Mouse (Mus musculus) cerebellum, adult (tissue): ENCODE measurements around the gene Arpc1a.
"Not testable (repeated sequence)": the region's sequence is repeated elsewhere in the genome, so short reads cannot be mapped to it uniquely, and the experiment has no call there.

Experiments
- ATAC-seq: cut with Nextera tagmentation; 2 replicates; pipeline ENCODE4 v1.9.2; 2017; ENCODE audit warnings: mild to moderate bottlenecking, moderate library complexity, mixed read lengths; ENCODE audit not compliant: insufficient number of reproducible peaks, low FRiP score, low TSS enrichment

The Arpc1a gene

DNA sequence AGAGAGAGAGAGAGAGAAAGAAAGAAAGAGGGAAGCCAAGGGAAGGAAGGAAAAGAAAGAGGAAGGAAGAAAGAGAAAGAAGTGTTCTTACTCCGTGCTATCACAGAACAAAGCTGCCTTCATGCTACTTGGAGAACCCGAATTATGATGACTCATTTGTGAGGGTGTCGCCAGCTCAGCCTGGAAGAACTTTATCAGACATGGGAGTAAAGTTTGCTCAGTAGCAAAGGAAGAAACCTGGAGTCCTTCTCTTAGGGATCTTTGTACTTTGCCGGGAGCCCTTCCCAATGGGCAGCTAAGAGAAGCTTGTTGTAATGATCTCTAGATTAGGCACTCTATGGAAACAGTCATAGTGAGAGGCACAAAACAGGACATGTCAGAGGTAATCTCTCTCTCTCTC lies 19.1 kb downstream of the Arpc1a start:
- ATAC-seq, result no peak

DNA sequence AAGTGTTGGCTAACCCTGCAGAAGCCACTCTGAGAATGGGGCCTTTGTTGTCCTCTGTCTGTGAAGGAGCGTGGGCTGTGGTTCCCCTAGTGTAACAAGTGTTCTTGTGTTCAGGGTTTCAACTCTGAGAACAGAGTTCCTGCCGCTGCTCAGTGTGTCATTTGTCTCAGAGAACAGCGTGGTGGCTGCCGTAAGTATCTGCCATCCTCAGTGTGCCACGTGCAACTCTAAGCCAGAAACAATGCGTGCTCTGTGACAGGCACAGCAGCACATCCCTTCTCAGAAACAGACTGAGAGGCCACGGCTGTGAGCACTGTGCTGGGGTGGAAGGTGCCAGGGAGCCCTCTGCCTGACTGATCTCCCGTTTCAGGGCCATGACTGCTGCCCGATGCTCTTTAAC lies 20.7 kb downstream of the Arpc1a start:
- no peak for ATAC-seq

GRCm38 (mm10) chr5:145105694-145106275 lies 22.2 kb downstream of the Arpc1a start:
- no peak for ATAC-seq

- ATAC-seq, result no peak
Measured at GRCm38 (mm10) chr5:145110401-145110800, 26.8 kb downstream of the Arpc1a start.

- ATAC-seq, result no peak
Measured at GRCm38 (mm10) chr5:145112566-145112965, 28.9 kb downstream of the Arpc1a start.

DNA sequence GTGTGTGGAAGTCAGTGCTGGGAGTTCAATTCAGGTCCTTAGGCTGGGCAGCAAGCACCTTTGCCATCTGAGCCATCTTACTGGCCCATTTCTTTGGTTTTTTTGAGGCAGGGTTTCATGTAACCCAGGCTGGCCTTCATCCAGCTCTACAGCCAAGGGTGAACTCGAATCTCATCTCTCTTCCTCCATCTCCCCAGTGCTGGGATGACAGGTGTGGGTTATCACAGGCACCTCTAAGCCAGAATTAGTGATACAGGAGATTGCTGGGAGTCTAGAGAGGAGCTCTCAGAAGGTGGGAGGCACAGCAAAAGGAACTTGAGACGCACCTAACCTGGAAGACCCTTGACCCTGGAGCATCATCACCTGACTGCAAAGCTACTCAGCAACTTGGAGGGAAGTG lies 29.8 kb downstream of the Arpc1a start:
- no peak for ATAC-seq

GRCm38 (mm10) chr5:145114071-145114605 lies 30.5 kb downstream of the Arpc1a start, which contains the start of gene Arpc1b:
Gene Arpc1b (plus strand): TSS chr5:145114215.
- no peak for ATAC-seq

DNA sequence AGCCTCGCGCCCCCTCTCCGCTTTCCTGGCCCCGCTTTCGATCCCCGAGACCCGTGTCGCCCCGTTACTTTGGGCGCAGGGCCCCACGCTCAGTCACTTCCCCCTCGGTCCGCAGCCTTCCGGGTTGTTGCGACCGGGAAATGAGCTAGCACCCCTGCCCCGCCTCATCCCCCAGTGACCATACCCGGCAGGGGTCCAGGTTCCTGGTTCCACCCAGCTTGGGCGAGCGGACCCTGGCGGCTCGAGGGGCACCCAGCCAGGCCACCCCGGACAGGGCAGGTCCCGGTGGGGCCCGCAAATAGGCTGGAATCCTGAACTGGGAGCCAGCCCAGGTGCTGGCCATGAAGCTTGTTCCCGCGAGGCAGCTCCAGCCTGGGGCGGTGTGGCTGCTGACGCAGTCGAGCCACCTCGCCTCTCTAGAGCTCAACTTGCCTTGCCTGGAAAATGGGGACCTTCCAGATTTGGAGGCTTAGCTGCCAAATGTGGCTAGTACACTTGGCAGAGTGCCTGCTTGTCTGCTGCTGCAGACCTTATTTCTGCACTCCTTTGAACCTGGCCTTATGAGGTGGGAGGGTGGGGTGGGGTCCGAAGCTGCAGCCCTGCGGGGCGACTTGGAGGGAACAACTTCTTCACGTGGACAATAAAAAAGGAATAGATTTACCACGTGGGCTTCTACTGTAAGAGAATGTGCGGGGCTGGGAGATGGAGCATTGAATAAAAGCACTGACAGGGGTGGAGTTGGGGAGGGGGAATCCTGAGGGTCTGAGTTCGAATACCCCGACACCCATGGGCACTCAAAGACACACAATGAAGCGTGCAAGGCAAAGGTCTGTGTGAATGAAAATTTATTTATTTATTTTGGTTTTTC lies 31.2 kb downstream of the Arpc1a start:
- no peak for ATAC-seq

DNA sequence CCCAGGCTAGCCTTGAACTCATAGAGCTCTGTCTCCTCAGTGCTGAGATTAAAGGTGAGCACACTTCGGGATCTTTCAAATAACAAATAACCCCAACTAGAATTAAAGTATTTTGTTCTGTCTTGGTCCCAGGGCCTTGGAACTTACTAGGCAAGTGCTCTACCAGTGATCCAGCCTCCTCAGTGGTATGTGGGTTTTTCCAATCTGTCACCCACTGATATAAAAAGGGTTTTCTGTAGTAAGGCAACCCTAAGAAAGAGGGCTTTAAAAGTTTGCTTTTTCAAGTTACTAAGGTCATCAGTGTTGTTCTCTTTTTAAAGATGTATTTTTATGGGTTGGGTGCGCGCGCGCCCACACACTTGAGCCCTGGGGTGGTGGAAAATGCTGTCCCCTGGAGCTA lies 32.1 kb downstream of the Arpc1a start:
- no peak for ATAC-seq

DNA sequence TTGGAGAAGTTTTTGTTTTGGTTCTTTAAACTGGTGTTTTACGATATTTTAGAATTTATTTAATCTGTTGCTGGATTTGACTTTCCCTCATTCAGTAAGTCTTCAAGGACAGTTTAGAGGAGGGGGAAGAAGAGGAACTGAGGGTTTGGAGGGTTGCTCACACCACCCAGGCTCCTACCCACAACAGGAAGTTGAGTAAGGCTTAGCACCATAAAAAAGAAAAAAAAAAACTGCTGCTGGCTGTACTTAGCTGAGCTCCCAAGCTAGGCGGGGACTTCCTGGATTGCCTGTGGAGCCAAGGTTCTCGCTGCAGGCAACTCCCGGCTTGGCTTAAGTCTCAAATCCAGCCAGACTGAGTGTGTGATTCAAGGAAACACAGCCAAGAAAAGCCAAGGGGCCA lies 32.7 kb downstream of the Arpc1a start:
- ATAC-seq, result no peak

DNA sequence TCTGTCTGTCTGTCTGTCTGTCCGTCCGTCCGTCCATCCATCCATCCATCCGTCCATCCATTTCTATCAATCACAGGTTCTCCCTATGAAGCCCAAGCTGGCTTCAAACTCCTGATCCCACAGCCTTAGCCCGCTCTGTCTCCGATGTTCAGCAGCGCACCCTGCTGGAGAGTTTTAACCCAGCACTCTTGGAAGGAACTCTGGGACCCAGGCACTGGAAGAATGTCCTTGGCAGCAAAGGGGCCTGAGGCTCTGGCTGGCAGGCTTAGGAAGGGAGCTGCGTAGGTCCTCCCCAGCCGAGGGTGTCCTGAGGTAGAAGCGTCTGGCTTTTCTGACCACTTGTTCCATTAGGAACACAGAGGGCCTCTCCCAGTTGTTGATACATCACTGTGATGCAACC lies 33.3 kb downstream of the Arpc1a start:
- ATAC-seq, result no peak

- no peak for ATAC-seq
Measured at GRCm38 (mm10) chr5:145118005-145118404, 34.4 kb downstream of the Arpc1a start.

- ATAC-seq, result no peak
Measured at GRCm38 (mm10) chr5:145118461-145118860, 34.8 kb downstream of the Arpc1a start.

GRCm38 (mm10) chr5:145119385-145119784 lies 35.8 kb downstream of the Arpc1a start:
- no peak for ATAC-seq

GRCm38 (mm10) chr5:145120921-145121320 lies 37.3 kb downstream of the Arpc1a start:
- no peak for ATAC-seq

DNA sequence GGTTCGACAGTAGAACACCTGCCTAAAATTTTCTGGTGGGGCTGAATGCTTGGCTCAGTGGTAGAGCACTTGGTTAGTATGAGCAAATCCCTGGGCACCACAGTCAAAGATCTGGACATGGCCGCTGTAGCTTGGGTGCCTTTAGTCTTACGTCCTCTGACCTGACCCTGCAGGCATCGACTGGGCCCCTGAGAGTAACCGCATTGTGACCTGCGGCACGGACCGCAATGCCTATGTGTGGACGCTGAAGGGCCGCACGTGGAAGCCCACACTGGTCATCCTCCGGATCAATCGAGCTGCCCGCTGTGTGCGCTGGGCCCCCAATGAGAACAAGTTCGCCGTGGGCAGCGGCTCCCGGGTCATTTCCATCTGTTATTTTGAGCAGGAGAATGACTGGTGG lies 39.8 kb downstream of the Arpc1a start:
- ATAC-seq, result no peak

DNA sequence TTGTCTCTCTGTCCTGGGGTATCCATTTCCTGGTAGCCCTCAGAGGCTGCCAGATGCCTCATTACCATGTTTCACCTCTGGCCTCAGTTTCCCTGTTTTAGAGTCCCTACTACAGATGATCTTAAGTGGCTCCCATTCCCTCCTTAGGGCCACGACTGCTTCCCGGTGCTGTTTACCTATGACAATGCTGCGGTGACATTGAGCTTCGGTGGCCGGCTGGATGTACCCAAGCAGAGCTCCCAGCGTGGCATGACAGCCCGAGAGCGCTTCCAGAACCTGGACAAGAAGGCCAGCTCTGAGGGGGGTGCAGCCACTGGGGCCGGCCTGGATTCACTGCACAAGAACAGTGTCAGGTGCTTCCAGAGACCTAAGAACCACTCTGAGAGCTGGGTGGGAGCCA lies 43.0 kb downstream of the Arpc1a start:
- ATAC-seq, result no peak

DNA sequence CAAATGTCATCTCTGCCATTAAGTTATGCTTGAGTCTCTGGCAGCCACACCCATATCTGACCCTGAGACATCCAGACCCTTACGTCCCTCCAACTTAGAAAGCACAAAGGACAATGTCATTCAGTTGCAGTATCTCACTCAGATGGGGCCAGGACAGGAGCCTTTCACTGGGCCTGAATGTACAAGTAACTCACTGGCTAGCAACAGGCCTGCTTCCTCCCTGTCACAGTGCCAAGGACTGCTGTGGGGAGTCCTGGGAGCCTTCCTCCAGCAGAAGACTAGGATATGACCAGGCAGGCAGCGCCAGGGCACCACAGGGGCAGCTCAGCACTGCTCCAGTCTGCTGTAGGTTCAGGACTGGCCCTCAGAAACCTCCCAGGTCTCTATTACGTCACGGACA lies 45.5 kb downstream of the Arpc1a start:
- no peak for ATAC-seq

- ATAC-seq, result not testable (repeated sequence)
Measured at GRCm38 (mm10) chr5:145129773-145130172, 46.1 kb downstream of the Arpc1a start.

- ATAC-seq, result no peak
Measured at GRCm38 (mm10) chr5:145130191-145130590, 46.6 kb downstream of the Arpc1a start.

GRCm38 (mm10) chr5:145130995-145131394 lies 47.4 kb downstream of the Arpc1a start:
- ATAC-seq, result no peak

DNA sequence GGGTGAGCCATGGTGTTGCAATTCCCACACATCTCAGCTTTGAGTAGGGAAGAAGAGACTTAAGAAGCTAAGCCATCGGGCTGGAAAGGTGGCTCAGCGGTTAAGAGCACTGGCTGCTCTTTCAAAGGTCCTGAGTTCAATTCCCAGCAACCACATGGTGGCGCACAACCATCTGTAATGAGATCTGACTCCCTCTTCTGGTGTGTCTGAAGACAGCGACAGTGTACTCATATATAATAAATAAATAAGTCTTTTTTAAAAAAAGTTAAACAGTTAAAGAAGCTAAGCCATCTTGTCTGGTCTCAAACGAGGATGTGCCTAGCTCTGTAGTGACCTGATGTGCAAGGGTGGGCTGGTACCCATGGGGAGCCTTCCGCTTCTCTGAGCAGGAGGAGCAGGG lies 49.6 kb downstream of the Arpc1a start:
- ATAC-seq, result not testable (repeated sequence)
